Mouse (Mus musculus): ENCODE measurements around the gene Esd. TPM values are rescaled to one million over a fixed set of nuclear protein-coding genes. Genes with fewer than 3 reads are reported as not detected.
A peak's percentile ranks its signal among the peaks of the same experiment; 100 is the strongest.

Esd gene
- polyA plus RNA-seq, 1 experiment from 2014 or later = 591 TPM

DNA sequence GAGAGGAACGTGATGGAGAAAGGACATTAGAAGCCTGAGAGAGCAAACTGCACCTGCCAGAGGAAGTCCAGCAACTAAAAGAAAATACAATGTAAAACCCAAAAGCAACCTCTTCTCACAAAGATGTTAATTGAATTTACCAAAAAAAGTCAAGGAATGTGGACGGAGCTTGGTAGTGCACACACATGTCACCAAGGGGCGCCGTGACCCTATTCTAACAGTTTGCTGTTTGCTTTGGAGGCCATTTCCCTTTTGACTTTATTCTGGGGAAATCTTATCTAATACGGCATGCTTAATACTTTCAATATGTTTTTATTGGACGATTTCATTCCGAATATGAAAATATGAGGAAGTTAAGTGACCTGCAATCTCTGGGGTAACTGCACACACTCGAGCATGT lies 56.7 kb downstream of the Esd start:
- DNase-seq (ENCODE audit: low spot score) (peak; percentile 62), ATAC-seq (replicated peaks; ENCODE audit: low FRiP score, low read depth) (no peak)
- Histone ChIP-seq H3K36me3 (ENCODE audit: insufficient read depth, low read length) (peaks cover 23% of the 10 kb centered on the region; the same call in 1 of the 2 replicates), H3K9ac (ENCODE audit: low read depth, low read length) (no peak overlapping the region), H3K4me2 (ENCODE audit: low read length) (no peak overlapping the region), H3K27ac (no peak overlapping the region), H3K27me3 (ENCODE audit: insufficient read depth, low read length) (no peaks in the 10 kb centered on the region), H3K4me1 (replicated peaks; ENCODE audit: insufficient read depth, low read length) (0 out of 2 replicates have a peak, but pooled peaks cover 3% of the 10 kb centered on the region), H3K4me3 (replicated peaks; ENCODE audit: low read depth, low read length) (no peak overlapping the region), H3K9me3 (replicated peaks; ENCODE audit: low read length) (no peaks in the 10 kb centered on the region)
- 69% methylated on average over 8 of the region's 8 CpGs for WGBS
- TF ChIP-seq CTCF (IDR thresholded peaks at IDR 0.05; ENCODE audit: low read depth) = peak; percentile 64

DNA sequence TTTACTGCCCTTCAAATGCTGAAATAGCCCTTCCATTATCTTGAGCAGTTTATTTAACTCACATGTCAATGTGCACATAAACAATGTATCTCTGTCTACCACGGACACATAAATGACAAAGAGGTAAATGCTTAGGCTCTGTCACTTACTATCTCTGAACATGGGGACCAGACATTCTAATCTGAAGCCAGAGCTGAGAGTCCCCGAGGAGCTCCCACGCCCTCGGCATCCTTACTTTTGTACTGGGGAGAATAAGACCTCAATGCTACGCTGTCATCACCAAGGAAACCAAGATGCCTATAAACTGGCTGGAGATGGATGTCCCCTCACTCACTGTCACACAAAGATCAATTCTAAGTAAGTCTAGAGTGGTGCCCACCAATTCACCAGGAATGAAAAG lies 58.4 kb downstream of the Esd start:
- Histone ChIP-seq H3K4me1 (replicated peaks; ENCODE audit: insufficient read depth, low read length) (0 out of 2 replicates have a peak, but pooled peaks cover 3% of the 10 kb centered on the region), H3K4me2 (ENCODE audit: low read length) (no peak overlapping the region), H3K27ac (no peak overlapping the region), H3K9ac (ENCODE audit: low read depth, low read length) (no peak overlapping the region), H3K9me3 (replicated peaks; ENCODE audit: low read length) (no peaks in the 10 kb centered on the region), H3K4me3 (replicated peaks; ENCODE audit: low read depth, low read length) (no peak overlapping the region), H3K36me3 (ENCODE audit: insufficient read depth, low read length) (peaks cover 21% of the 10 kb centered on the region; the same call in 1 of the 2 replicates), H3K27me3 (ENCODE audit: insufficient read depth, low read length) (no peaks in the 10 kb centered on the region)
- ATAC-seq (replicated peaks; ENCODE audit: low FRiP score, low read depth) (no peak), DNase-seq (ENCODE audit: low spot score) (no peak)
- WGBS = 76% methylated on average over 5 of the region's 5 CpGs
- TF ChIP-seq CTCF (IDR thresholded peaks at IDR 0.05; ENCODE audit: low read depth) = no peak

DNA sequence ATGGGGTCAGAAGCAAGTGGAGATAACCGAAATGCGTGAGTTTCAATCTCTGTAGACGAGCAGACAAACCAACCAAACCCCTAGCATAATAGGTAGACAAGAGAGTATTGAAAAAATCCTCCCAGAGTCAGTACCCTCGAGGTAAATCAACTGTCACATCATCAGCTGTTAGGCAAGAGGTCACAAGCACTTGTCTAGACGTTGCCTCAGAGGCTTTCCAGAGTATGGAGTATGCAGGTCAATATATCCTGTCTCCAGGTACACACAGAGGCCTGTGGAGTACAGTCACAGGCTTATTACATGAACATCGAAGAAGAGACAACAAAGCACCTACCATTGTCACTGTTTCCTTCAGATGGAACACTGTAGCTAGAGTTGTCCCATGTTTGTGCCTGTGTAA lies 60.7 kb downstream of the Esd start:
- ATAC-seq (replicated peaks; ENCODE audit: low FRiP score, low read depth) = no peak
- Histone ChIP-seq H3K4me2 (ENCODE audit: low read length) (no peak overlapping the region), H3K36me3 (ENCODE audit: insufficient read depth, low read length) (peaks cover 38% of the 10 kb centered on the region; the same call in 1 of the 2 replicates), H3K9me3 (replicated peaks; ENCODE audit: low read length) (no peaks in the 10 kb centered on the region), H3K27ac (no peak overlapping the region), H3K9ac (ENCODE audit: low read depth, low read length) (no peak overlapping the region), H3K27me3 (ENCODE audit: insufficient read depth, low read length) (no peaks in the 10 kb centered on the region), H3K4me1 (replicated peaks; ENCODE audit: insufficient read depth, low read length) (0 out of 2 replicates have a peak, but pooled peaks cover 3% of the 10 kb centered on the region), H3K4me3 (replicated peaks; ENCODE audit: low read depth, low read length) (no peak overlapping the region)
- DNase-seq (ENCODE audit: low spot score) = no peak
- TF ChIP-seq CTCF (IDR thresholded peaks at IDR 0.05; ENCODE audit: low read depth) = no peak
- 83% methylated on average over 6 of the region's 6 CpGs for WGBS

DNA sequence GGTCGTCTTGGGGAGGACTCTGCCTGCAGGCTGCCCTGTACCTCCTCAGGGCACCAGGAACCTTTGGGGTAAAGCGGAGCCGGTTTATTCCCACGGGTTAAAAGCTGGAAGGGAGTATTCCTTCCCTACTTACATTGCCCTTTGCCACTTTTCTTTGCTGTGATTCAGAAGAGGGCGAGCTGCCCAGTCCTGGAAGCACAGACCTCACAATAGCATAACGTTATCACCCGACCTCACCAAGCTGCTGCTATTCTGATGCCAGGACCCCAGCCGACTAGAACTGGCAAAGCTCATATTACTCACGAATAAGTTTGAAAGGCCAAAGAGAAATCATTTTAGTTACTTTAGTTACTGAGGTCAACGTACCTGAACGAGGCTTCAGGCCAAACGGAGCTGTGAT lies 62.8 kb downstream of the Esd start:
- Histone ChIP-seq H3K36me3 (ENCODE audit: insufficient read depth, low read length) (peaks cover 51% of the 10 kb centered on the region), H3K4me2 (ENCODE audit: low read length) (no peak overlapping the region), H3K9ac (ENCODE audit: low read depth, low read length) (no peak overlapping the region), H3K27me3 (ENCODE audit: insufficient read depth, low read length) (no peaks in the 10 kb centered on the region), H3K27ac (no peak overlapping the region), H3K9me3 (replicated peaks; ENCODE audit: low read length) (no peaks in the 10 kb centered on the region), H3K4me3 (replicated peaks; ENCODE audit: low read depth, low read length) (no peak overlapping the region), H3K4me1 (replicated peaks; ENCODE audit: insufficient read depth, low read length) (no peaks in the 10 kb centered on the region)
- 50% methylated on average over 12 of the region's 12 CpGs for whole genome bisulfite sequencing
- no peak for DNase-seq (ENCODE audit: low spot score)
- TF ChIP-seq CTCF (IDR thresholded peaks at IDR 0.05; ENCODE audit: low read depth) = no peak
- ATAC-seq (replicated peaks; ENCODE audit: low FRiP score, low read depth) = no peak

DNA sequence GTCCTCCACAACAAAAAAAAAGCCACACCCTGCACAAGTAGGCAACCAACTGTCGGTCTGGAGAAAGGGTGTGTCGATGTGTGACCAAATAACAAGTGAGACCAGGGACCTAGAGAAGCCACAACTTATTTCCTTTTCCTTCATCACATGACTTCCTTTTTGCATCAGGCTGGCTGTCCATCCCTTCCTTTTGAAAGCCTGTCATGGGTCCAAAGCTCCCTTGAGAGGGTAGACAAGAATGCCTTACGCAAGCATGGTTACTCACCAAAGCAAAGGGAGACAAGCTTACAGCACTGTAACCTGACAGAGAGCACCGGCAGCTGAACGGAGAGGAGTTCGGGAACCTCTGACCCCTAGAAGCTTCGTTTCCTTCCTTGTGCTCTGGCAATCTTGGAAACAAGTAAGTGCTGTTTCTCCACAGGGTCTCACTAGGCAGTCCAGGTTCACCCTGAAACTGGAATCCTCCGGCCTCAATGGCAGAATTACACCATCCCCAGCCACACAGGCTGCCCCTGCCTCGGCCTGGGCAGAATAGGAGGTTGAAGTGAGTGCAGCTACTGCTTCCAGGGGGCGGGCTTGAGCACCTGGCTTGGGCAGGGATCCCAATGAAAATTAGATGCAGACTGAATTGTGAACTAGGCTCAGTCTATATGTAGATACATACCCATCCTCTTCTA lies 65.4 kb downstream of the Esd start:
- no peak for ATAC-seq (replicated peaks; ENCODE audit: low FRiP score, low read depth)
- Histone ChIP-seq H3K9ac (ENCODE audit: low read depth, low read length) (no peak overlapping the region), H3K36me3 (ENCODE audit: insufficient read depth, low read length) (peaks cover 63% of the 10 kb centered on the region), H3K4me2 (ENCODE audit: low read length) (no peak overlapping the region), H3K27me3 (ENCODE audit: insufficient read depth, low read length) (no peaks in the 10 kb centered on the region), H3K4me3 (replicated peaks; ENCODE audit: low read depth, low read length) (no peak overlapping the region), H3K27ac (no peak overlapping the region), H3K9me3 (replicated peaks; ENCODE audit: low read length) (no peaks in the 10 kb centered on the region; the same call in none of the 2 replicates), H3K4me1 (replicated peaks; ENCODE audit: insufficient read depth, low read length) (no peaks in the 10 kb centered on the region)
- DNase-seq (ENCODE audit: low spot score) = no peak
- no peak for TF ChIP-seq CTCF (IDR thresholded peaks at IDR 0.05; ENCODE audit: low read depth)
- WGBS = 63% methylated on average over 10 of the region's 10 CpGs

DNA sequence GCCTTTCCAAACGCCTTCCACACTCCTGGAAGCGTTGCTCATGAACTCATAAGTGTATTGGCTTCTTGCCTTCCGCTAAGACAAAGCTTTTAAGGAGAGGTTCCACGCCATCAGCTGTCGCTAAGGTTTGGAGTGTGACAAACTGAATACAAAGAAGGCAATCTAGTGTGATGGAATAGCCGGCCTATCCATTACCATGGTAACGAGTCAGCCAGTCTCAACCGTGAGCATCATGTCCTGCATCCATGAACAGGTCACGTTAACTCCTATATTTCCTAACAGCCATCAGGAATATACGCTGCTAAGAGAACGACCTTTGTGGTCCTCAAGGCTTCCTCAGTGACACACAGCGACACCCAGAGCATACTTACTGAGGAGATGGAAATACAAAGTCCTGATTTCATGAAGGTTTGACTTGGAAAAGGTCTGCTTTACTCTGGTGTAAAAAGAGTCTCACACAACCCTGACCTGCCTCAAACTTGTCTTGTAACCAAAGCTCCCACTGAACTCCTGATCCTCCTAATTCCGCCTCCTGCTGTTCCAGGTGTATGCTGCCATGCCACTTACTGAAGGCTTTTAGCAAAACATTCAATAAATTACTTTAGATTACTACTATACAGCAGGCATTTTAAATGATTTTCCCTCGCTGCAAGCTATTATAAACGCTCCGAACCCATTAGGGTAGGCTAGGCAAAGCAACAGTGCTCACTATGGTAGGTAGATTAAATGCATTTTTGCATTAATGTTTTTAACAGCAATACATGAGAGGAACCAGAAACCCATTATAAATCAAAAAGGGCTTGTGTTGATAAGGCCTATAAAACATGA lies 66.2 kb downstream of the Esd start:
- Histone ChIP-seq H3K9me3 (replicated peaks; ENCODE audit: low read length) (no peaks in the 10 kb centered on the region; the same call in none of the 2 replicates), H3K27me3 (ENCODE audit: insufficient read depth, low read length) (no peaks in the 10 kb centered on the region), H3K4me1 (replicated peaks; ENCODE audit: insufficient read depth, low read length) (no peaks in the 10 kb centered on the region), H3K9ac (ENCODE audit: low read depth, low read length) (no peak overlapping the region), H3K27ac (no peak overlapping the region), H3K4me3 (replicated peaks; ENCODE audit: low read depth, low read length) (no peak overlapping the region), H3K4me2 (ENCODE audit: low read length) (no peak overlapping the region), H3K36me3 (ENCODE audit: insufficient read depth, low read length) (peaks cover 65% of the 10 kb centered on the region)
- no peak for DNase-seq (ENCODE audit: low spot score)
- ATAC-seq (replicated peaks; ENCODE audit: low FRiP score, low read depth) = no peak
- 89% methylated on average over 16 of the region's 16 CpGs for WGBS
- TF ChIP-seq CTCF (IDR thresholded peaks at IDR 0.05; ENCODE audit: low read depth) = no peak

Other genes starting within 250 kb of the Esd start
- 0.26 and 0.32 TPM in 2 replicates for gene Htr2a, start 91.5 kb upstream of the Esd start, polyA plus RNA-seq (2015; fragmentation: Nextera tagmentation; extraction: Ambion mirVana)
- 16.1 and 16.3 TPM in 2 replicates for gene Lrch1, start 215.6 kb downstream of the Esd start, polyA plus RNA-seq (2015; fragmentation: Nextera tagmentation; extraction: Ambion mirVana)

Data from kidney, postnatal 0 days (tissue).